Mouse (Mus musculus): ENCODE measurements at regions not wholly inside any gene's neighbourhood (a gene's known extent, or its start where the extent isn't known, plus 50 kb on each side); places are given as distances from the start of the nearest gene placed in this dataset.

DNA sequence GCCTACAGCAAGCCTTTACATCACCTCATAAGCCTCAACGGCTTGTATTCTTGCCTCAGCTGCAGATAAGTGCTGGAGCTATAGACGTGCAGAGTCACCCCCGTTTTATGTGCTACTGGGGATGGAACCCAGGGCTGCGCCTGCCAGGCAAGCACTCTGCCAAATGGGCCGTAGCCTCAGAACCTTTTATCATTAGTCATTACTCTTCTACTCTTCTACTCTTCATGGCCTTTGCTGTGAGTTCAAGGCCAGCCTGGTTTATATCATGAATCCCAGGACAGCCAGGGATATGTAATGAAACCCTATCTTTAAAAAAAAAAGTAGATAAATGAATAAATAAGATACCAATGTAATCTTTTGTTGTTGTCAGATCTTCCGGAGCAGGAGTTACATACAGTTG, 216.6 kb upstream of the Auts2 start:
- Histone ChIP-seq H3K27me3 (no peaks in the 10 kb centered on the region), H3K4me2 (no peak overlapping the region), H3K4me1 (replicated peaks) (no peaks in the 10 kb centered on the region; the same call in 1 of the 2 replicates), H3K4me3 (no peak overlapping the region), H3K36me3 (no peaks in the 10 kb centered on the region), H3K9ac (no peak overlapping the region), H3K9me3 (no peaks in the 10 kb centered on the region), H3K27ac (replicated peaks) (no peak overlapping the region)
- ATAC-seq (ENCODE audit: low read depth): no peak
- 84% methylated on average over 6 of the region's 6 CpGs for WGBS

- WGBS: 83% methylated on average over 10 of the region's 10 CpGs
- H3K27ac ChIP-seq (replicated peaks): no peak overlapping the region
- no peak overlapping the region for H3K4me2 ChIP-seq
- ATAC-seq (ENCODE audit: low read depth): no peak
- no peaks in the 10 kb centered on the region; the same call in 1 of the 2 replicates for H3K4me1 ChIP-seq (replicated peaks)
- H3K4me3 ChIP-seq: no peak overlapping the region
- no peaks in the 10 kb centered on the region for H3K9me3 ChIP-seq
- H3K36me3 ChIP-seq: no peaks in the 10 kb centered on the region
- no peak overlapping the region for H3K9ac ChIP-seq
- H3K27me3 ChIP-seq: no peaks in the 10 kb centered on the region
Observed at GRCm38 (mm10) chr5:132758941-132759340, 215.8 kb upstream of the Auts2 start.

DNA sequence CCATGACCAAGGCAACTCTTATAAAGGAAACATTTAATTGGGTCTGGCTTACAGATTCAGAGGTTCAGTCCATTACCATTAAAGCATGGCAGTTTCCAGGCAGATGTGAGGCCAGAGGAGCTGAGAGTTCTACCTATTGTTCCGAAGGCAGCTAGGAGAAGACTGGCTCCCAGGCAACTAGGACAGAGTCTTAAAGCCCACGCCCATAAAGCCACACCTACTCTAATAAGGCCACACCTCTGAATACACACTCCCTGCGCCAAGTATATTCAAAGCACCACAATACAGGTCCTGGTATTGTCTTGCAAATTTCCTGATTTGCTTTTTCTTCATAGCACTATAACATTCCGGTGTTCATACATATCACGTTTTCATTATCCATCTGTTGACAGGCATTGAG, 194.8 kb upstream of the Auts2 start:
- ATAC-seq (ENCODE audit: low read depth): no peak
- no peak overlapping the region for H3K9ac ChIP-seq
- H3K27ac ChIP-seq (replicated peaks): no peak overlapping the region
- no peak overlapping the region for H3K4me3 ChIP-seq
- no peaks in the 10 kb centered on the region for H3K9me3 ChIP-seq
- no peak overlapping the region for H3K4me2 ChIP-seq
- H3K36me3 ChIP-seq: no peaks in the 10 kb centered on the region
- 82% methylated on average over 5 of the region's 5 CpGs for WGBS
- no peaks in the 10 kb centered on the region for H3K4me1 ChIP-seq (replicated peaks)
- no peaks in the 10 kb centered on the region for H3K27me3 ChIP-seq

- H3K9ac ChIP-seq: no peak overlapping the region
- 29% methylated on average over 10 of the region's 10 CpGs for WGBS
Observed at GRCm38 (mm10) chr5:132728689-132729189, 185.6 kb upstream of the Auts2 start.

DNA sequence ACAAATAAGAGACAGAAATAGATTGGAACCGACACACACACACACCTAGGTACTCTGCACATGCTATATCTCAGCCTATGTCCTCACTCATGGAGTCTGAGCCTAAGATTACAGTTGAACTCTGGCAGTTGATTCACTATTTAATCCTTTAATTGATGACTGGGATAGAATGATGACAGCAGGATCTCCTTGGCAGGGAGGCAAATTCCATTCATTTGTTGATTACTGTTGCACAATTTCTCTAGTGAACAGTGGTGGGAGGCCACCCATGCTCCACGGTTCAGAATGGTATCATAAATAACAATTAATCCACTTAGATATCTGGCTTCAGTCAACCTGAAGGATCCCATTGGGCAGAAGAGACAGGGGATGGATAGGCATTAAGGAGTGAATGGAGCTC, 181.3 kb upstream of the Auts2 start:
- Histone ChIP-seq H3K9me3 (no peaks in the 10 kb centered on the region), H3K27ac (replicated peaks) (no peak overlapping the region), H3K27me3 (no peaks in the 10 kb centered on the region), H3K9ac (no peak overlapping the region), H3K4me2 (no peak overlapping the region), H3K36me3 (no peaks in the 10 kb centered on the region), H3K4me1 (replicated peaks) (no peaks in the 10 kb centered on the region), H3K4me3 (no peak overlapping the region)
- ATAC-seq (ENCODE audit: low read depth): no peak
- WGBS: 66% methylated on average over 2 of the region's 2 CpGs

More at GRCm38 (mm10) chr5:132728689-132729189, 185.6 kb upstream of the Auts2 start:
- Histone ChIP-seq H3K4me3 (no peak overlapping the region), H3K27ac (replicated peaks) (no peak overlapping the region), H3K4me1 (replicated peaks) (no peaks in the 10 kb centered on the region), H3K27me3 (no peaks in the 10 kb centered on the region), H3K36me3 (no peaks in the 10 kb centered on the region), H3K4me2 (no peak overlapping the region), H3K9me3 (no peaks in the 10 kb centered on the region)
- no peak for ATAC-seq (ENCODE audit: low read depth)

DNA sequence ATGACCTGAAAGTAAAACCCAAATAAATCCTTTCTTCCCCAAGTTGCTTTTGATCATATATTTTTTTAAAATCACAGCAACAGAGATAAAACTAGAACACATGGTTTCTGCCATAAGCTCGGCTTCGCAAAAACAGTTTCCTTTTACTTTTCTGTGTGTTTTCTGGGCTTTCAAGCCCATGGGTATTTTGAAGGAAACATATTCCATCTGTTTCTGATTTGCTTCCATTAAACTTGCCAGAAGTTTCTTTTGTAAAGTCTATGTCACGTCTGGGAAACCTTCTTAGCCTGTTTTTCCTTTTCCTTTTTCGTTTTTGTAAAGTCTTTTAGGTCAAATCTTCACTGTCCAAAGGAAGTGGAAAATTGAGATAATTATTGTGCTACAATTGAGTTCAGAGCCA, 167.2 kb upstream of the Auts2 start:
- H3K27me3 ChIP-seq: no peaks in the 10 kb centered on the region
- 0 out of 2 replicates have a peak, but pooled peaks cover 4% of the 10 kb centered on the region for H3K4me1 ChIP-seq (replicated peaks)
- H3K27ac ChIP-seq (replicated peaks): no peak overlapping the region
- H3K9me3 ChIP-seq: 0 out of 2 replicates have a peak, but pooled peaks cover 7% of the 10 kb centered on the region
- WGBS: 81% methylated on average over 4 of the region's 4 CpGs
- no peak overlapping the region for H3K4me2 ChIP-seq
- H3K4me3 ChIP-seq: no peak overlapping the region
- H3K36me3 ChIP-seq: no peaks in the 10 kb centered on the region
- H3K9ac ChIP-seq: no peak overlapping the region
- ATAC-seq (ENCODE audit: low read depth): no peak

GRCm38 (mm10) chr5:132707531-132707930, 164.4 kb upstream of the Auts2 start:
- no peak overlapping the region for H3K9ac ChIP-seq
- H3K4me3 ChIP-seq: no peak overlapping the region
- WGBS: 52% methylated on average over 4 of the region's 4 CpGs
- no peaks in the 10 kb centered on the region for H3K27me3 ChIP-seq
- H3K4me1 ChIP-seq (replicated peaks): 0 out of 2 replicates have a peak, but pooled peaks cover 4% of the 10 kb centered on the region
- 0 out of 2 replicates have a peak, but pooled peaks cover 7% of the 10 kb centered on the region for H3K9me3 ChIP-seq
- H3K36me3 ChIP-seq: no peaks in the 10 kb centered on the region
- no peak for ATAC-seq (ENCODE audit: low read depth)
- no peak overlapping the region for H3K4me2 ChIP-seq
- no peak overlapping the region for H3K27ac ChIP-seq (replicated peaks)

GRCm38 (mm10) chr5:132703455-132704100, 160.4 kb upstream of the Auts2 start:
- Histone ChIP-seq H3K9me3 (no peaks in the 10 kb centered on the region), H3K36me3 (no peaks in the 10 kb centered on the region), H3K4me3 (no peak overlapping the region), H3K4me2 (no peak overlapping the region), H3K27me3 (no peaks in the 10 kb centered on the region), H3K9ac (no peak overlapping the region), H3K27ac (replicated peaks) (no peak overlapping the region), H3K4me1 (replicated peaks) (0 out of 2 replicates have a peak, but pooled peaks cover 4% of the 10 kb centered on the region)
- 90% methylated on average over 10 of the region's 10 CpGs for WGBS
- no peak for ATAC-seq (ENCODE audit: low read depth)

GRCm38 (mm10) chr5:132702573-132702972, 159.4 kb upstream of the Auts2 start:
- H3K36me3 ChIP-seq: no peaks in the 10 kb centered on the region
- H3K4me3 ChIP-seq: no peak overlapping the region
- no peak overlapping the region for H3K27ac ChIP-seq (replicated peaks)
- no peaks in the 10 kb centered on the region for H3K27me3 ChIP-seq
- H3K4me2 ChIP-seq: no peak overlapping the region
- ATAC-seq (ENCODE audit: low read depth): no peak
- H3K4me1 ChIP-seq (replicated peaks): no peaks in the 10 kb centered on the region
- WGBS: 77% methylated on average over 3 of the region's 3 CpGs
- H3K9ac ChIP-seq: no peak overlapping the region
- no peaks in the 10 kb centered on the region for H3K9me3 ChIP-seq

DNA sequence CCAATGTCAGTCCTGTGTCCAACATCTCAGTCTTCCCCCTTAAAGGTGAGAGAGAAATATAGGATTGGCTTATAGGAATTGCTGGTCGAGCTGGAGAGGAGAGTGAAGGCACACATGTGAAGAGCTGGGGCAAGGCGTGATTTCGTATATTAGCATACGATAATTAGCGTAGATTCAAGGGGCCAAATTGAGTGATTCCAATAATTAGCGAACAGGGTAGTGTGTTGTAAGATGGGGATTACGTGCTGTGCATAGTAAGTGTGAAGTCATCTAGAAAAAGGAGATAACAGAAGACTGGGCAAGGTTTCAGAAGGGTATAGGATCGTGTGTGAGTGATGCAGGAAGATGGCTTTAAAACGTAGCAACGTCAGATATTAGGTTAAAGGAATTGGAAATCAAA, 147.6 kb upstream of the Auts2 start:
- Histone ChIP-seq H3K4me3 (no peak overlapping the region), H3K9ac (no peak overlapping the region), H3K27ac (replicated peaks) (no peak overlapping the region), H3K27me3 (no peaks in the 10 kb centered on the region), H3K4me1 (replicated peaks) (no peaks in the 10 kb centered on the region), H3K4me2 (no peak overlapping the region), H3K36me3 (no peaks in the 10 kb centered on the region), H3K9me3 (0 out of 2 replicates have a peak, but pooled peaks cover 5% of the 10 kb centered on the region)
- 87% methylated on average over 10 of the region's 10 CpGs for WGBS
- ATAC-seq (ENCODE audit: low read depth): no peak

DNA sequence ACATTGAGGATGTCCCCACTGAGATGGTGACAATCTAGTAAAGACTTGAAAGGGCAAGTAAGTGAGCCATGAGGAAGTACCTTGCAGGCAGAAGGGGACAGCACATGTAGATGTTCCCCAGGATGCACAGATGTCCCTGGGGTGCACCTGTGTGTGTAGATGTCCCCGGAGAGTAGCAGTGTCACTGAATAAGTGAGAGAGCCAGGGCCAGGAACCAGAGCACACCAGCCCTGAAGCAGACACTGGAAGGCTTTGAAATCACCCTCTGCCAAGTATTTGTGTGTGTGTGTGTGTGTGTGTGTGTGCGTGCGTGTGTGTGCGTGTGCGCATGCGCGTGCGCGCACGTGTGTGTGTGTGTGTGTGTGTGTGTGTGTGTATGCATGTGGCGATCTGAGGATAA, 132.1 kb upstream of the Auts2 start:
- WGBS: 95% methylated on average over 11 of the region's 11 CpGs
- Histone ChIP-seq H3K27me3 (peaks cover 5% of the 10 kb centered on the region; the same call in 1 of the 2 replicates), H3K9me3 (no peaks in the 10 kb centered on the region), H3K4me1 (replicated peaks) (0 out of 2 replicates have a peak, but pooled peaks cover 4% of the 10 kb centered on the region), H3K4me3 (no peak overlapping the region), H3K9ac (no peak overlapping the region), H3K27ac (replicated peaks) (no peak overlapping the region), H3K36me3 (no peaks in the 10 kb centered on the region), H3K4me2 (no peak overlapping the region)
- no peak for ATAC-seq (ENCODE audit: low read depth)

DNA sequence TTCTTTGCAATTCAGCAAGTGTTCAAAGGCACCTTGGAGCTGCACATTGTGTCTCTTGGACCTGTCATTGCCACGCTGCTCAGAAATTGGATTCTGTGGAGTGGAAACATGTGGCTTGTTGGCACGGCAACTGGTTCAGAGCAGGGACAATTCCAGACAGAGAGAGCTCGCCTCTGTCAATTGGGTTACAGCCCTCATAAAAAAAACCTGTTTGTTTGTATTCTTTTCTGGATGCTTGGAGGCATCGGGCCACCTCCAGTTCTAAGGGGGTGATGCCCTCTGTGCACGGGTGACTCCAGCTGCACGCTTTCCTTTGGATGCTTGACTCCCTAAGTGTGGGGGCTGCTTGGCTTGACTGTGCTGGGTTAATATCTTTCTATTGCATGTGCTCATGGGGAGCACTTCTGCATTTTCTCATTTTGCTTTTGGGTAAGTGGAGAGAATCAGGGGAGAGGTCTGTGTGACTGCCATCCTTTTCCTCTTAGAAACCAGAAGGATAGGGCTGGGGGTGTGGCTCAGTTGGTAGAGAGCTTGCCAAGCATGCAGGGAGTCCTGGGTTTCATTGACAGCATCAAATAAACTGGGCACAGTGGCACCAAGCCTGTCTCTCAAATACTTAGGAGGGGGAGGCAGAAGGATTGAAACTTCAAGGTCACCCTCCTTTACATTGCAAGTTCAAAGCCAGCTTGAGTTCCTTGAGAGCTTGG, 130.6 kb upstream of the Auts2 start:
- Histone ChIP-seq H3K27me3 (peaks cover 5% of the 10 kb centered on the region; the same call in 1 of the 2 replicates), H3K9me3 (no peaks in the 10 kb centered on the region), H3K4me2 (no peak overlapping the region), H3K4me3 (no peak overlapping the region), H3K4me1 (replicated peaks) (0 out of 2 replicates have a peak, but pooled peaks cover 4% of the 10 kb centered on the region), H3K36me3 (no peaks in the 10 kb centered on the region), H3K9ac (no peak overlapping the region), H3K27ac (replicated peaks) (no peak overlapping the region)
- 7% methylated on average over 6 of the region's 6 CpGs for WGBS
- ATAC-seq (ENCODE audit: low read depth): no peak

Measured in neural tube, embryonic 13.5 days (tissue).